Mouse (Mus musculus): ENCODE measurements around the gene Cdk5rap2.

Gene Cdk5rap2

GRCm38 (mm10) chr4:70262850-70263249, 147.4 kb downstream of the Cdk5rap2 start:
- DNase-seq (ENCODE audit: low read depth, low spot score): no peak

DNA sequence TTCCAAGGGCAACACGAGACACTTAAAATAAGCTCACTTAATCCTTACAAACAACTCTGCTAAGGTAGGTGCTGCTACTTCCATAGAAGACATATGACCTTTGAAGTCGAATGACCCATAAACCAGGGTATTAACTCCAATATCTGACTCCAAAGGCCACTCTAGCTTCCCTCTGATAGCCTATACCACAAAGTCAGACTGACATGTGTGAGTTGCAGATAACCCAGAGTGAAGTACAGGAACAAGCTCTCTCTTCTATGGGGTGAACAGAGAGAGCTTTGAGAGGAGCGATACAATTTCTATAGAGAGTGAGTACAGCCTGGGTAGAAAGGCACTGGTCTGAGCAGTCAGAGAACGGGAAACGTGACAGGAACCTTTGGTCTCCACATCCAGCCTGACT, 148.9 kb downstream of the Cdk5rap2 start:
- DNase-seq (ENCODE audit: low read depth, low spot score): no peak

DNA sequence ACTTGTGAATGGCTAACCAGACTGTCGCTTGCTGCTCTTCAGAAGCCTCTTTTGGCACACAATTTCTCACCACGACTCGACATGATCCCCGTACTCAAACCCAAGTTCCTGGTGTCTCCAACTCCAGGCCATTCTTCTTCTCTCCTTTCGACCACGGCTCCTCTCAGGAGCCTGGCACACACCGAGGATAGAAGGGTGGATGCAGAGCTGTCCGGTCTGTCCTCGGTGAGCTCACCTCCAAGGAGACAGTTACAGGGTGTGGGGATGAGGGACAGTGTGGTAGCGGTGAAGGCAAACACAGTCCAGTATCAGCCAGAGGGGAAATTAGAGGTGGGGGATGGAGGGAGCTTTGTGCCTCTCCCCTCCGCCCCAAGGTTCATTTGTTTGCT, 149.8 kb downstream of the Cdk5rap2 start:
- no peak for DNase-seq (ENCODE audit: low read depth, low spot score)

GRCm38 (mm10) chr4:70259726-70260418, 150.4 kb downstream of the Cdk5rap2 start:
- peak; percentile 72 for DNase-seq (ENCODE audit: low read depth, low spot score)

- DNase-seq (ENCODE audit: low read depth, low spot score): peak; percentile 55
Observed at GRCm38 (mm10) chr4:70258826-70259225, 151.4 kb downstream of the Cdk5rap2 start.

- peak; percentile 84 for DNase-seq (ENCODE audit: low read depth, low spot score)
Observed at GRCm38 (mm10) chr4:70258205-70258604, 152.0 kb downstream of the Cdk5rap2 start.

- no peak for DNase-seq (ENCODE audit: low read depth, low spot score)
Observed at GRCm38 (mm10) chr4:70251782-70252181, 158.5 kb downstream of the Cdk5rap2 start.

DNA sequence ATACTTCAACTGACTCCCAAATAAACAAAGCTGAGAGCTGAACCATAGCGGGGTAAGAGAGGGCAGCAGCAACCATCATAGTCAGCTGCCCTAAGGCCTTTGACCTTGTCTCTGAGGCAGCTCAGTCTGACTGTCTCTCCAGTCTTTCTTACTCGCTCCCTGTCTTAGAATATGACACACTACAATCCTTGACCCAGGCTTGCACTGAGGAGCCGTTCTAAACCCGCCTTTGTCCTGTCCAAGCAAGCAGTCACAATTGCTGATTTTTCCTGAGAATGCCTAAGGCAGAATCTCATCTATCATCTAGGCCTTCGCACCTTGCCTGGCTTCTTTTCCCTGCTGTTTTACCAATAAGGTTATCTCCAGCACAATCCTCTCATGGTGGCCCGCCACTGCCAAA, 164.5 kb downstream of the Cdk5rap2 start:
- no peak for DNase-seq (ENCODE audit: low read depth, low spot score)

DNA sequence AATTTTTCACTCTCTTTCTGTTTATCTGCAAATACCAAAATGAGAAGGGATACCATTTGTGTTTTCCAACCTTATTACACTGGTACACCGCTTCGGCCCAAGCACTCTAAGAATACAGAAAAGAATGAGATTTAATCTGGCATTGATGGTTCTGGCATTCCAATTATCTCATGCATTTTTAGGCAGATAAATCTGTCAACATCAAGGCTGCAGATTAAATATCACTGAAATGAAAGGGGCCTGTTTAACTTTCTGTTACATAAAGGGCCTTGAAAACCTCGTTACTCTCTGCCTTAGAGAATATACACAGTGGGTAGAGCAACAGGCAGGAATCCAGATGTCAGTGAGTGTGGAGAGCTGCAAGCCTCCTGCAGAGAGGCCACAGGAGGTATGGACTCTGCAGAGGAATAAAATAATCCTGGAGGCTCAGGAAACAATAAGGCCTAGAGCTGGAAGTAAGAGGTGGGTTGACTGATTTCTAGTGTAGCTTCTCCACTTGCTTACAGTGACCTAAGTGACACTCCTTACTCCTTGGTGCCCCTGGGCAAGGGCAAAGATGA, 166.6 kb downstream of the Cdk5rap2 start:
- no peak for DNase-seq (ENCODE audit: low read depth, low spot score)

- DNase-seq (ENCODE audit: low read depth, low spot score): no peak
Observed at GRCm38 (mm10) chr4:70239731-70240130, 170.5 kb downstream of the Cdk5rap2 start.

DNA sequence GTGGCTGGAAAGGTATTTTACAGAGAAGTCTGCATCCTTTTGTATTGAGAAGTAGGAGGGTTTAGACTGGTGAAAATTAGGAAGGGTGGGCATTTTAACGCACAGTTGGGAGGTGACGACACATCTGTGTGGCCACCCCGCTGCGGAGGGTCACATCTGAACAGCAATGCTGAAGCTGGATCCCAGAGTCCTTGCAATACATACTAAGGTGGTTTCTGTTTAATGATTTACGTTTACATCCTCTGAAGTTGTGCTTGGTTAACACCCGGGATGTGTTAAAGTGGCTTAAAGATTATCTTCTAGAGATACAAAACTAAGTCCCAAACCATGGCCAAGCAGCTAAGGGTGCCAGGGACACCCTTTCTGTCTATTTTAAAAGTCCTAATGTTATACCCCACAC, 171.4 kb downstream of the Cdk5rap2 start:
- DNase-seq (ENCODE audit: low read depth, low spot score): no peak

DNA sequence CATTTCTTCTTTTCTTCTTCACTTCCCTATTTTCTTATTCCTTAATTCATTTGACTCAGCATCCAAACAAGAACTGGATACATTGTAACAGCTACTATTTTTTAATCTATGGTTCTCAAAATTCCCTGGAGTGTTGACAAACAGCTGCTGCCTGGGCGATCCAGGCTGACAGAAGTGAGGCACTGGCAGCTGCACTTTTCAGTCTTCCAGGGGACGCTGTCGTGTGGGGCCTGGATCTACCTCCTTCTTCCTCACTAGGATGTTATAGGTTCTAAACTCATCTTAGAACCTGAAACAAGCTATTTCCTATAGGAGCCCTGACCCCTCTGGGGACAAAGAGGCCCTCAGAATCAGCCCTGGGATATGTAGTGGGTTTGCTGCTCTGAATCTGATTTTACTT, 177.9 kb downstream of the Cdk5rap2 start:
- no peak for DNase-seq (ENCODE audit: low read depth, low spot score)

DNA sequence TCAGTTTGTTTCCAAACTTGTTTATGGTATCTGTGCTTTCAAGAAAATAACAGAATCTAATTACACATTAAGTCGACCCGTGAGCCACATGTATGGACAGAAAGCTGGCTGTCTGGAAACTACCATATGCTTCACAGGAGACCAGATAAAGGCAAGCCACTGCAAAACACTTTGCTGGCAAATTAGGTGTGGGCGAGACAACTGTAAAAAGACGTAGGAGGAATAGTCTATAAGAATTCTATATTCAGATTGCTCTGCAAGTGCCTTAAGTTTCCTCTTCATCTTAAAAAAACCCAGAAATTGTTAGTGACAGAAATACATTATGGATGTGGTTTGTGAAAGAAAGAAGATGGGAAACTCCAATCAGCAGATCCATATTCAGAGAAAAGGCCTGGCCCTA, 180.4 kb downstream of the Cdk5rap2 start:
- peak; percentile 89 for DNase-seq (ENCODE audit: low read depth, low spot score)

- DNase-seq (ENCODE audit: low read depth, low spot score): no peak
Observed at GRCm38 (mm10) chr4:70228350-70228749, 181.9 kb downstream of the Cdk5rap2 start.

DNA sequence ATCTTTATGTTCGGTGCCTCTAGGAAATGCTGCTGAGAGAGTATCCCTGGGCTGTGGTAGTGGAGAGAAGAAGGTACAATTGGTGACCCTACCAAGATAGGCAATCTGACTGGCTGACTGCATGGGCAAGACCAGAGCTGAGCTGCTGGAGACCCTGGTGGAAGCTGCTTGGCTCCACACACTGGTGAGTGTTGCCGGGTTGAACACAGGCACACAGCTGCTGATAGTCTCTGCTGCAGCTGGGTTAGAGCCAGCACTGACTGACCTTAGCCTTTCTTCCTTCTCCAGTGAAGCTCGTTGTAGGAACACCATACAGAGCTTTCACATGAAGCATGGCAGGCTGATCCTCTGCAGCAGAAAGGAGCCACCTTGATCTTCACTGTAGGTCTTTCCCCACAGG, 182.6 kb downstream of the Cdk5rap2 start:
- DNase-seq (ENCODE audit: low read depth, low spot score): no peak

GRCm38 (mm10) chr4:70224503-70224902, 185.7 kb downstream of the Cdk5rap2 start:
- no peak for DNase-seq (ENCODE audit: low read depth, low spot score)

DNA sequence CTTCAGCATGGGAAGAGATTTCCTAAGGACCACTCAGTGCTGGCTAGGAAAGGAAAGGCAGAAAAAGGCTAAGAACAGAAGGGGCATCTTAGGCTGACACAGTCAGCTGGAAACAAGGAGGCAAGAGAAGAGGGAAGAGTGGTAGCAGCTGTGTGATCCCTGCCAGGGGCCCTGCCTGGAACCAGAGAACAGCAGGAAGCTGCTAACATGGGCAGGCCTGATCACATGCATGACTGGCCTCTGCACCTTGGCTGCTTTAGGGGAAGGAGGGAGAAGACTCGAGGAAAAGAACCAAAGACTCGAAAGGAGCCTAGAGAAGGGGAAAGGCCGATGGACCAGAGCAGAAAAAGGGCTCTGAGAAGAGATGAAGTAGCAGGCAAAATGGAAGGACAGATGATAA, 188.4 kb downstream of the Cdk5rap2 start:
- no peak for DNase-seq (ENCODE audit: low read depth, low spot score)

DNA sequence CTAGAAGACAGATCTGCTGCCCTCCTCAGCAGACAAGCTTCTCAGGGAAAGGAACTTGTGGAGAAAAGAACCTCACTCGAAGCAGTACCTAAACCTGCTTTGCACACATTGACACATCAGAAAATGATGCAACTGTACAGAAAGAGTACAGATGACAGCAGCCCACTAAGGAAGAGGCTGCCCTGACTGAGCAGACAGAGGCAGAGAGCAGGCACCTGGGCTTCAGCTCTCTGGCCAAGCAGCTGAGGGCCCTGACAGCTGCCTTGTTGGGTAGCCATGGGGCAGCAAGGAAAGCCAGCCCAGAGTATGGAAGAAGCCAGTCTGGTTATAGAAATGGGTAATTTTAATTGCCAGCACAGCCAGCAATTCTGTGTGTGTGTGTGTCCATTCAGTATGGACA, 188.9 kb downstream of the Cdk5rap2 start:
- no peak for DNase-seq (ENCODE audit: low read depth, low spot score)

GRCm38 (mm10) chr4:70220277-70221180, 189.7 kb downstream of the Cdk5rap2 start:
- DNase-seq (ENCODE audit: low read depth, low spot score): peak; percentile 77

DNA sequence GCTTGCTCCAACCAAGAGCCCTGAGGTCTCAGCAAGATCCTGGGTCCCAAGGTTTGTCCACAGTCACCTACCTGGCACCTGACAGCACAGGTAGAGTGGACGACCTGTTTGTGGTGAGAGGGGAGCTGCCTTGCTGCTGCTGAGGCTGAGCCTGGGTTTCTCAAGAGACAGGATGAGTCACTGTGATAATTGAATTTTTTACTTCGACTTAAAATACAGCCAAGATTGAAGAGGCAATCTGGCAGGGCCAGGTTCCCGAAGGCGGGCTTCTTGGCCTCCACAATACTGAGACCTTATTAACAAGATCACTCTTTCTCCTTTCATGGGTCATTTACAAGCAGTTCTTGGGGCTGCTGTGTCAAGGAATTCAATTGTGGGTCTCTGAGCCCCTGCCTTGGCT, 190.5 kb downstream of the Cdk5rap2 start:
- no peak for DNase-seq (ENCODE audit: low read depth, low spot score)

GRCm38 (mm10) chr4:70185971-70186370, 224.3 kb downstream of the Cdk5rap2 start:
- DNase-seq (ENCODE audit: low read depth, low spot score): peak; percentile 91

All from telencephalon, adult 2 months (tissue).